Mouse (Mus musculus) brain, embryonic 14.5 days (tissue): ENCODE data around the gene Hps5. TPM values are rescaled to one million over a fixed set of nuclear protein-coding genes. Genes with fewer than 3 reads are reported as not detected.
A peak's percentile ranks its signal among the peaks of the same experiment; 100 is the strongest.

ENCODE experiments used
- DNase-seq: peaks from one replicate; pipeline ENCODE4 v3.0.0-alpha.2; 2011; ENCODE audit warnings: low read depth
- CTCF ChIP-seq: fragments of 200-500 bp; IDR thresholded peaks from 2 replicates; pipeline ENCODE4 v1.5.1; 2012; ENCODE audit warnings: inconsistent platforms, mild to moderate bottlenecking, moderate library complexity, borderline replicate concordance; ENCODE audit not compliant: insufficient read depth, insufficient read length; ENCODE audit errors: extremely low read depth
- POLR2A ChIP-seq: fragments of 200-500 bp; IDR thresholded peaks from 2 replicates; pipeline ENCODE4 v1.6.1; 2012; ENCODE audit warnings: mild to moderate bottlenecking, inconsistent platforms, borderline replicate concordance; ENCODE audit not compliant: poor library complexity, insufficient read depth, insufficient read length, severe bottlenecking; ENCODE audit errors: extremely low read depth
- polyA plus RNA-seq: library from polyadenylated mRNA; depleted of rRNA; stranded (reverse); fragments of >200 nt; gene quantifications from 2 replicates; pipeline ENCODE4 v1.2.3, GENCODE M21; 2012; rRNA removed

The Hps5 gene
- polyA plus RNA-seq, 1 experiment: 22.6 TPM

GRCm38 (mm10) chr7:46719526-46719925, 76.3 kb downstream of the Hps5 start:
- TF ChIP-seq POLR2A (no peak), CTCF (no peak)

GRCm38 (mm10) chr7:46718591-46719270, 77.1 kb downstream of the Hps5 start:
- DNase-seq: peak; percentile 76
- TF ChIP-seq POLR2A (no peak), CTCF (no peak)

More at GRCm38 (mm10) chr7:46719526-46719925, 76.3 kb downstream of the Hps5 start:
- DNase-seq: no peak

GRCm38 (mm10) chr7:46716897-46717296, 79.0 kb downstream of the Hps5 start:
- no peak for TF ChIP-seq CTCF
- no peak for TF ChIP-seq POLR2A

GRCm38 (mm10) chr7:46715600-46715999, 80.3 kb downstream of the Hps5 start, which contains the start of gene Saa3:
Gene Saa3, minus strand, starts transcription at chr7:46715700.
- DNase-seq: no peak
- TF ChIP-seq POLR2A (no peak), CTCF (no peak)

More at GRCm38 (mm10) chr7:46716897-46717296, 79.0 kb downstream of the Hps5 start:
- DNase-seq: peak; percentile 12

GRCm38 (mm10) chr7:46714518-46714917, 81.3 kb downstream of the Hps5 start:
- DNase-seq: peak; percentile 43
- TF ChIP-seq POLR2A: no peak
- TF ChIP-seq CTCF: peak; percentile 78

- no peak for DNase-seq
- TF ChIP-seq CTCF: no peak
- TF ChIP-seq POLR2A: no peak
These were observed 83.6 kb downstream of the Hps5 start for GRCm38 (mm10) chr7:46712250-46712649.

Other genes starting within 250 kb of the Hps5 start
- gene Sergef, start 156.3 kb downstream of the Hps5 start, polyA plus RNA-seq: 30.8 and 32.8 TPM in 2 replicates
- gene Tph1, start 123.5 kb downstream of the Hps5 start, polyA plus RNA-seq: 0.21 and 0.27 TPM in 2 replicates
- gene Saal1, start 85.4 kb downstream of the Hps5 start, polyA plus RNA-seq: 14.5 and 14.8 TPM in 2 replicates
- gene Saa3, start 80.4 kb downstream of the Hps5 start, polyA plus RNA-seq: not detected in 2 replicates
- gene Saa4, start 63.5 kb downstream of the Hps5 start, polyA plus RNA-seq: not detected in 2 replicates
- 0.22 TPM in 1 of 2 replicates, not detected in the other for gene Saa1, start 53.1 kb downstream of the Hps5 start, polyA plus RNA-seq
- gene Saa2, start 44.3 kb downstream of the Hps5 start, polyA plus RNA-seq: not detected in 2 replicates
- gene Gtf2h1, start within 50 bp of the Hps5 start, polyA plus RNA-seq: 28.7 and 29.0 TPM in 2 replicates
- 286 and 288 TPM in 2 replicates for gene Ldha, start 45.4 kb upstream of the Hps5 start, polyA plus RNA-seq
- 0.16 and 0.20 TPM in 2 replicates for gene Ldhc, start 65.1 kb upstream of the Hps5 start, polyA plus RNA-seq
- gene Tsg101, start 123.9 kb upstream of the Hps5 start, polyA plus RNA-seq: 150 and 162 TPM in 2 replicates
- 6.5 and 7.5 TPM in 2 replicates for gene Uevld, start 162.5 kb upstream of the Hps5 start, polyA plus RNA-seq
- gene Gm9999, start 187.5 kb upstream of the Hps5 start, polyA plus RNA-seq: not detected in 2 replicates
- gene Spty2d1, start 212.3 kb upstream of the Hps5 start, polyA plus RNA-seq: 5.4 and 6.2 TPM in 2 replicates